Mouse (Mus musculus) adrenal gland (tissue): ENCODE results near the gene Alcam.

Experiments
- intact Hi-C: fragments of 180-260 bp; cut with DNase I; formaldehyde crosslinking; loops from one replicate; pipeline ENCODE4 v1.15.1; 2025
- long read RNA-seq, 2 experiments: library from polyadenylated mRNA; unstranded; transcript quantifications; one replicate each; pipeline ENCODE4 v2.0.0; 2020; ENCODE audit warnings: borderline replicate concordance in 1 of 2; ENCODE audit not compliant: insufficient replicate concordance in 1 of 2

Gene Alcam
- long read RNA-seq, experiment 1, full-length matches to known transcripts: 1 of 7 reads
- long read RNA-seq, experiment 1, partial matches to known transcripts: 2 of 7 reads
- long read RNA-seq, experiment 1, other reads (novel, unspliced or antisense): 4 of 7 reads
- long read RNA-seq, experiment 2, full-length matches to known transcripts: 1 of 9 reads
- long read RNA-seq, experiment 2, partial matches to known transcripts: 5 of 9 reads
- long read RNA-seq, experiment 2, other reads (novel, unspliced or antisense): 3 of 9 reads

- intact Hi-C loops: no loop called here
Measured at GRCm38 (mm10) chr16:52453971-52454514, at the start of gene Alcam. Gene Alcam (minus strand): TSS chr16:52454074.

DNA sequence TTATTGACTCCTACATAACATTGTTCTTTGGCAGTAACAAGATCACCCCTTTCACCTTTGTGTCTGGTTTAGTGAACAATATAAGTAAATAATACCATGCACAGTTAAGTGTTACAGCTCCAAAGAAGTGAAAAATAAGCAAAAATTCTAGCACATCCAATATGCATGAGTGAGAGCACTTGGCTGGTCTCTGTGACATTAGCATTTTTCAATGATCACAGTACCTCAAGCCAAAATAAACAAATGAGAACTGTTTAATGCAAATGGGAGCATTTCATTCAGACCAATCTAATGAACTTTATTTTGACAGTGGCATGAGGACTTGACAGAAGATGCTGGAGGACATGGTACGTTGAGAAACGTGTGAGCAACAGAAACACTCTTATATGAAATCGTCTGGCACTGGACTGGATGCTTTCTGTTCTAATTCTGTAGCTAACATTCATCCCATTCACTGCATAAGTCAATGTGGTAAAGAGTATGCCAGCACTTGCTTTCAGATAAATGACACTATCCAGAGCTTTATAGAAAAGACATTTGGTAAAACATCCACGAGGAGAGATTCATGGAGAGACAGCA, 45.0 kb upstream of the Alcam start:
- intact Hi-C loops: no loop called here

DNA sequence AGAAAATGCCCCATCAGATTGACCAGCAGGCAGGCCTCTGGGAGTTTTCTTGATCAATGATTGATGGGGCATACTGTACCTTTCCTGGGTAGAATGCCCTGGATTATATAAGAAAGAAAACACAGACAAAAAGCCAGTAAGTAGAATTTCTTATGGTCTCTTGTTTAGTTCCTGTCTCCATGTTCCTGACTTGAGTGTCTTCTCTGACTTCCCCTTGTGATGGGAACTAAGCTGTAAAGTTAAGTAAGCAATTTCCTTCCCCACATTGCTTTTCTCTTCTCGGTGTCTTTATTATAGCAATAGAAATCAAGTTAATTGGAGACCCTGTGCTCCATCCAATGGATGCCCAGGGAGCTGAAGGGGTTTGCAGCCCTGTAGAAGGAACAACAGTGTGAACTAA, 36.7 kb upstream of the Alcam start:
- intact Hi-C loops: no loop called here

DNA sequence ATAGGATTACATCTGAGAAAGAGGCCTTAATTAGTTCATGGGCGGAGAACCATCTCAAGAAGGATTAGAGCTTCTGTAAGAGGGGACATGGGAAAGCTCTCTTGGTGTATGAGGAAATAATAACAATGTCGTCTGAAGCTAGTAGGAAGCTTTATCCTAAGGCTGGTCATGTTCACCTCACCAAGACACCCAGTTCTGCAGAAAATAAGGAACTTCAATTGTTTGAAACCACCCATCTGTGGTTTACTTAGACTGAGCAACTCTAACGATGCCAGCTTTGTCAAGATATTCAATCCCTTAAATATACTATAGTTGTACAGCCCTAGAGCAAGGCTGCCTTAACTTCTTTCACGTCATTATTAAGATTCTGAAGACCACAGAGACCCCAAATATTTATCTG, 20.4 kb upstream of the Alcam start:
- intact Hi-C loops: no loop called here

DNA sequence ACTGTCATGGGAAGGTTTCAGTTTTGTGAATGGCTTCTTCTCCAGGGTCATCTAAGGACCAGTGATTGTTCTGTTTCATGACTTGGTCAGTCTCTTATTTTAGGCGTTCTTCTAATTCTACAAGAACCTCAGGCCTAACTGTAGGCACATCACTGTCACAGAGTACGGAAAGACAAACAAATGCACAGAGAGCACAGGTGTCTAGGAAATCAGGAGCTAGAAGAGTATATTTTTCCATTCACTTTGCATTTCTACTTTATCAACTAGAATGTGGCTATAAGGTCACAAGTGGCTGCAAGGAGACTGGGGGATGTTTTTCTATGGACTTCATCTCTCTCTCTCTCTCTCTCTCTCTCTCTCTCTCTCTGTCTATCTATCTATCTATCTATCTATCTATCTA, 19.2 kb upstream of the Alcam start:
- intact Hi-C loops: no loop called here

DNA sequence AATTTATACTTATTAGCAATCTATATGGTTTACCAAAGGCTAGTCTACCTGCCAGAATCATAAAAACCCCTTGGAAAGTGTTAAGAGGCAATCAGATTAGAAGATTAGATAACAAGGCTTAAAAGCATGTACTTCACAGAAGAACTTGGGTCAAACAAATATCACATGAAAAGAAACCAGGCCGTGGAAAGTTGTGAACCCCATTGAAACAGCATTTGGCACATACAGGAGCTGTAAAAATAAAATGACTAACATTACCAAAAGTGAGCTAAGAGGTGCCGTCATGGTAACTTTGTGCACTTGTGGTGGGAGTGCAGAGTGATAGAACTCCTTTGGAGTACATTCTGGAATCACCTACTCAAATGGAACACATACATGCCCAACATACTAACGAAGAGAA, 18.8 kb upstream of the Alcam start:
- intact Hi-C loops: no loop called here

DNA sequence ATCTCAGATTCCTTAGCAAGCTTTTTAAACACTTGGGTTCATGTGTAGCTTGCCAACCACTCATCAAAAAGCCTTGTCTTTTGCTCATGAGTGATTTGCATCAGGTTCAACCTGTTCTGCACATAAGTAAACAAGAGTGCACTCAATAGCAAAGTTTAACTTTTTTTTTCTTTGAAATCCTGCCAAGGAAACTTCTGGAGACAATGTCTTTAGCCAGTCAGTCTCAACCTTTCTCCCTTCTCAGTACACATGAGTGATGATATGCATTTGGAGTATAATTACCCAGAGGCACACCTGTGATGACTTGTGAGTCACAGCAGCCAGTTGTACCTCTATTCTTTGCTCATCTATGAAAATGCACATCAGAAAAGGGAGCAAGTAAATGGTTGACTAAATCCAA, 18.2 kb upstream of the Alcam start:
- intact Hi-C loops: no loop called here

- intact Hi-C loops: no loop called here
Measured at GRCm38 (mm10) chr16:52470881-52471280, 17.0 kb upstream of the Alcam start.

- intact Hi-C loops: no loop called here
Measured at GRCm38 (mm10) chr16:52470226-52470625, 16.4 kb upstream of the Alcam start.

DNA sequence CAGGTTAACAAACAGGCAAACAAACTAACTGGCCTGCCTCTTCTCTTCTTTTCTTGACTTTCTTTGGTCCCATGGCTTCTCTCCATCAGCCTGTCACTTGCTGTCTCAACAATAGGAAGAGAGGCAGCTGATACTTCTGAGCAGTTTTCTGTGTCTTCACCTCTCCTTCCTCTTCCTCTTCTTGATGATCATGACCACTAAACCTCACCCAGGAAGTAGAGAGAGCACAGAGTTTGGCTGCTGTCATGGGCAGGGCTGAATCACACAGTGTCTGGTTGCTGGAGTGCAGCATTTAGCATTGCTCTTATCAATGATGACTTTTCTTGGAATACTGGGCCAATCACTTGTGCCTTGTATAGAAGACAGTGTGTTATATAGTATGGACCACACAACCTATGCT, 14.6 kb upstream of the Alcam start:
- intact Hi-C loops: no loop called here

- intact Hi-C loops: no loop called here
Measured at GRCm38 (mm10) chr16:52466770-52467169, 12.9 kb upstream of the Alcam start.

DNA sequence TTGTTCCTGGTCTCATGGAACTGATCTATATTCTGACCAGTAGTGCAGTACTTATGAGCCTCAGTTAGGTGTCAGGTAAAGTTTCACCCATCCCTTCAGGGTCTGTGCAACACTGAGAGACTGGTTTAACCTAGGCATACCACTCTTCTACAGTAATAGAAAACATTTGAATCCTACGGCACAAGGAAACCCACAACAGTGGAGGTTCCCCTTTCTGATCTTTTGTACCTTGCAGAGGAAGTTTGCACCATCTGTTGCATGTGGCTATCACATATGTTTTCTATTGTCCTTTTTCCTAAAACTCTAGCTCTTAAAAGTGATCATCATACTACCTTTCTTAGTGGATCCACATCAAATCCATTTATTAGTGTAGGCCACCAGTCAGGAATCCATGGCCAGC, 10.7 kb upstream of the Alcam start:
- intact Hi-C loops: no loop called here

GRCm38 (mm10) chr16:52452862-52453715, 785 bp downstream of the Alcam start:
- intact Hi-C loops: no loop called here

DNA sequence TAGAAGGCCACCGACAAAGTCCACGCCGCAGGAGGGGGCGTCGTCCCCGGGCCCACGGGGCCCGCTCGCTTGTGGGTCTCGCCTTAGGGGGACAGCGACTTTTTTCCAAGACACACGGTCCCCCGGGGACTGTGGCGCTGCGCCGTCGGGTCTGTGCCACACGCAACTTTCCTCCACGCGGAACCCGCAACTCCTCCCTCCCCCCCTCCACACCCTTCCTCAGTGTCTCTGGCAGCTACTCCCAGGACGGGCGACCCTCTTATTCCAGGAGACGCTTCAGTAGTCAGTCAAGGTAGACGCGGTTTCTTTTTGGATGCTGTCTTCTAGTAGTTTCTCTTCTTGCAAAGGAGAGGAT, 1.4 kb downstream of the Alcam start:
- intact Hi-C loops: no loop called here

- intact Hi-C loops: no loop called here
Measured at GRCm38 (mm10) chr16:52451786-52452476, 1.9 kb downstream of the Alcam start.

DNA sequence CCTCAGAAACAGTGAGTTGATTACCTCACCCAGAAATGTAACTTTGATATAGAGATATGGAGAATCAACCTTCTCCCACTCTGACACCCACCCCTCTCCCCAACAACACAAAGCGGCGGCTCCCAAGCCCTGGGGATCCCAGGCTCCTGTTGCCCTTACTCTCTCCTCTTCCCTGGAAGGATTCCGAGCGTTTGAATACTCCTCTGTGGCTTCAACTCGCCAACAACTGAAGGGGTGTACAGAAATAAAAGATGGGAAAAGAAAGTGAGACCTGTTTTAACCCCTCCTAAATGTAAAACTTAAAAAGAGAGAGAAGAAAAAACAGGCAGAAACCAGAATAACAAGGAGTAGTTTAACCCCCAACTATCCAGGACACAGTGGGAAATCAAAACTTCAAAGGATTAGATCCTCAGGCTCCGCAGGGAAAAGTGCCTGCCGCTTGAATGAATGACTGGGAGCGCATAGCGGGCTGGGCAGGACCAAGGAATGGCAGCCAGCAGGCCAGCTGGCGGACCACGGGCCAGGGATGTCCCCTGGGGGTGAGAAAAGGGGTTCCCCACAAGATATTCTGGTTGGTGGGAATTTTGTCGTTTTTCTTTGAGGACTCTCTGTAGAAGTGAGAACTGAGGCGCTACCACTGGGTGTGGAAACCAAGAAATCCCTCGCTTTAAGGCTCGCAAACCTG, 2.6 kb downstream of the Alcam start:
- intact Hi-C loops: no loop called here

DNA sequence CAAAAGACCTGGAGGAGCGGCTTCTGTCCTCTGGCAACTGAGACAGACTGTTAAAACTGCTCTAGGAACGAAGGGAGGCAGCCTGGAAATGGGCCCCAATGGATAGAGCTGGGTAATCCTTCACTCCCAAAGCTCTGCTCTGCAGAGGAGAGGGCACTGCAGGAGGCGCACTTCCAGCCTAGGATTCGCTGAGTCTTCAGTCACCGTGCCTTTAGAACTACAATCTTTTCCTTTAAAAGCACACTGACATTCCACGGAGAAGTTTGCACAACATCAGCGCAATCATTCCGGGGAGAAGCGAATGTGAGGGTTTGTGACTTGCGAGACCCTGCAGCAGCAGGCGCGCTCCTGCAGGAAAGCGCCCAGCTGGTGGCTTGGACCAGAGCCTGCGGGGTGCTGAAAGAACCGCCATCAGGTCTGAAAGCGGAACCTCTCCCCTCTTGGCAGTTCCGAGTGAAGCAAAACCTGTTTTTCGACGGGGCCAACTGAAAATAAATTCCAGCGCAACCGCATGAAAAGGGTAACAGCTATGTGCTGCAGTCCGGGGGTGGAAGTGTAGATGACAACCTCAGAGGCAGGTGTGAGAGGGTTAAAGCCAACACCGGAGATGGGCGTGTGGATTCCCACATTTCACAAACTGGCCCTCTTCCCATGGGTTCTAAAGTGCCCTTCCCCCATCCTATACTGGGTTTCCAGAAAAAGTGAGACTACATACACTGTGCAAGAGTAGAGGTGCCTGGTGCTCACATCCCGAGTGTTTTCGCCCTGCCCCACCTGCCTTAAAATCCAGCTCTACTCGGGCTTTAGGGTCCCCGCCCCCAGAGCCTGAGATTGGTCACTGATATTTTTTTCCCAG, 3.4 kb downstream of the Alcam start:
- intact Hi-C loops: no loop called here

- intact Hi-C loops: no loop called here
Measured at GRCm38 (mm10) chr16:52449889-52450244, 4.0 kb downstream of the Alcam start.

GRCm38 (mm10) chr16:52445984-52446383, 7.9 kb downstream of the Alcam start:
- intact Hi-C loops: no loop called here
